Mouse (Mus musculus): ENCODE results near the gene Aspscr1. TPM values are rescaled to one million over a fixed set of nuclear protein-coding genes. Genes with fewer than 3 reads are reported as not detected.

Gene Aspscr1
- total RNA-seq, 4 experiments from 2014 or later = 53.0 to 61.0 (median 55.6) TPM

- DNase-seq (ENCODE audit: low spot score in 2 of 2) = no peak
Observed at GRCm38 (mm10) chr11:120682683-120683082, 9.9 kb downstream of the Aspscr1 start.

- DNase-seq (ENCODE audit: low spot score in 2 of 2) = no peak
Observed at GRCm38 (mm10) chr11:120683536-120683935, 10.8 kb downstream of the Aspscr1 start.

- DNase-seq (ENCODE audit: low spot score in 2 of 2) = no peak
Observed at GRCm38 (mm10) chr11:120684086-120684485, 11.3 kb downstream of the Aspscr1 start.

DNA sequence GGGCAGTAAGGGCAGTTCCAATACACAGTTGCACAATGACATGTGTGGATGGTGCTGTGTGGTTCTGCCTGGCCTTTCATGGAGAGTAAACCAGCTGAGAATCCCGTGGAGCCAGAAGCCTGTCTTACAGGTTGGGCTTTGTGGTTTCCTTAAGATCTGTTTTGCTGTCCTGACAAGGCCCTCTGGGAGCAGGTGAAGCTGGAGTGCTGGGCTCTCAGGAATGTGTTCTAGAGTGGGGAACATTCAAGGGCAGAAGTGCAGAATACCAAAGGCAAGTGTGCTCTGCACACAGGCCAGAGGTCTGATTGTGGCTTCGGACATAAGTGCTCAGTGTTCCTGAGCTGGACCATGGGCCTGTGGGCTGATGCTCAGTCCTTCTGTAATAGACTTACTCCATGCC, 11.9 kb downstream of the Aspscr1 start:
- DNase-seq (ENCODE audit: low spot score in 2 of 2) = no peak

GRCm38 (mm10) chr11:120686650-120687272, 14.0 kb downstream of the Aspscr1 start:
- DNase-seq (ENCODE audit: low spot score in 2 of 2) = no peak

DNA sequence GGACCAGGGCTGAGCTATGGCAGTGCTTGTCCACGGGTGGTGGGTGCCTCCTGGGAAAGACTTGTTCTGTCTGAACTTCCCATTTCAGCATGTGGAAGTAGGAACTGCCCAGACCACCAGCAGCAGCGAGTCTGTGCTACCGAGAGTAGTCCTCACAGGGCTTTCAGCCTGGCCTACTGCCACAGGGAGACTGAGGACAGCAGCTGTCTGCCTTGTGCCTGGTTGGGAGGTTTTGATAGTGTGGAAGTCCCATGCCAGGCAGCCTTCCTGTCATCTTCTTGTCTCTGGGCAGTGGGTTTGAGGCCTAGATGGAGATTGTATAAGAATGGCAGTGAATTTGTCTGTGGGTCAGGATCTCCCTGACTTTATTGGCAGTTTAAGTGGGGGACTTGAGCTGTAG, 16.6 kb downstream of the Aspscr1 start:
- no peak for DNase-seq (ENCODE audit: low spot score in 2 of 2)

DNA sequence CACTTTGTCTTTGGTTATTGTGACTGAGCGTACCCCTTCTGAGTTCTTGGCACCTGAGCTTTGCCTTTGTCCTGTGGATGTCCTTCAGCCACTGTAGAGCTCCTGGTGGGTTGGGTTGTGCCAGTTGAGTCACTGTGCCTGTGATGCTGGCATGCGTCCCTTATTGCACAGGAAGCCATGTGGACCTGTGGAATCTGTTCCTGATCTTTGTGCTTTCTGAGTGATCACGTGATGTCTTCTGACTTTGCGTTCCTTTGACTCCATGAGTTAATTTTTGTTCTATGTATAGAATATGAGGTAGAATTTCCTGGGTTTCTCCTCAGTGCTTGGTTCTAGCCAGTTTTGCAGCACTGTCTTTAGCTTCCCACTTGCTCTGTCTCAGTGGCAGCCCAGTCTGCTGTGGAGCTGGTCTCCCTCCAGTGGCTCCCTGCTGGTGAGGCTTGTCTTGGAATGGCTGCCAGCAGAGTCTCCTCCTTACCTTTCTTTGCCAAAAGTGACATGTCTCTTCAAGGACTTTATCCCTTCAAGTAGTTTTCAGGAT, 19.8 kb downstream of the Aspscr1 start:
- DNase-seq (ENCODE audit: low spot score in 2 of 2) = peak in 1 of 2 experiments; percentile 39

- DNase-seq (ENCODE audit: low spot score in 2 of 2) = no peak
Observed at GRCm38 (mm10) chr11:120693461-120693860, 20.7 kb downstream of the Aspscr1 start.

DNA sequence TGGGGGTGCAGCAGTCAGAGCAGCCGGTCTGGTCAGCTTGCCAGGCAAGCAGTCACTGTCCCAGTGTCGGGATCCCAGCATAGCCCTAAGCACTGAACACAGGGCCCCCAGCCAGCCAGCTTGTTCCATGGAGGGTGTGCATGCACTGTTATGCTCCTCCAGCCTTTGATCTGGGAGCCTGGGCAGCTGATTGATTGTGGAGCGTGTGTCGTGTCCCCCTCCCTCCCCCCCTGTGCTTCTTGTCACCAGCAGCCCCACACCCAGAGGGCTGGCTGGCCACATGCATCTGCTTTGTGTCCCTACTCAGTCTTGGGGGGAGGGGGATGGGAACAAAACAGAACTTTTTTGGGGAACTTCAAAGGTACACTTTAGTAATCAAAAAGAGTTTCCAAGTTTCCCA, 22.4 kb downstream of the Aspscr1 start:
- DNase-seq (ENCODE audit: low spot score in 2 of 2) = no peak

DNA sequence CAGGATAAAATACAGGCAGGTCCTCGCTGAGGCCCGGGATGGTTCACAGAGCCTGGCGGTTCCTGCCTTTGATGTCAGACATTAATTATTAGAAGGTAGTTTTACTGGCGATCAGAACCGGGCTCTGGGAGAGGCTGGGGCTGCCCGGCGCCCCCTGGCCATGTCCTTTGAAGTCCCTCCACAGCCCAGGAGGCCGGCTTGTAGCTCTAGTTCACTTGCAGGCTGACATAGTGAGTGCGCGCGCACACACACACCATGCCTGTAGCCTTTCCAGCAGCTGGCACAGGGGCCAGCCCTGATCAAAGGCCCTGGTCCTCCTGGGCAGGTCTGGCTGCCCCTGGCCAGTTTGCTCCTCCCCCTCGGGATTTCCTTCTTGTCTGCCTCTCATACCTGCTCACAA, 22.9 kb downstream of the Aspscr1 start:
- DNase-seq (ENCODE audit: low spot score in 2 of 2) = no peak

DNA sequence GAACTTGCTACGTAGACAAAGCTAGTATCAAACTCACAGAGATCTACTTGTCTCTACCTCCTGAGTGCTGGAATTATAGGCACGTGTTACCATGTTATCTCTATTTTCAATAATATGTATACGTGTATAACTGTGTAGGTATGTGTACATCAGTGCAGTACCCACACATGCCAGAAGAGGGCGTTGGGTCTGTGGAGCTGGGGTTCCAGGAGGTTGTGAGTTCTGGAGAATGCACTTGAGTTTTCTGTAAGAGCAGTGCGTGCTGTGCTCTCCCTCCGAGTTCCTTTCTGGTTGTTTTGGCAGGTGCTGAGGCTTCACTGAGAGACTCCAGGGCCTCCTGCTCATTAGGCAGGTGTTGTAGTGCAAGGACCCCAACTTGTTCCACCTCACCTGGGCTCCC, 23.8 kb downstream of the Aspscr1 start:
- no peak for DNase-seq (ENCODE audit: low spot score in 2 of 2)

DNA sequence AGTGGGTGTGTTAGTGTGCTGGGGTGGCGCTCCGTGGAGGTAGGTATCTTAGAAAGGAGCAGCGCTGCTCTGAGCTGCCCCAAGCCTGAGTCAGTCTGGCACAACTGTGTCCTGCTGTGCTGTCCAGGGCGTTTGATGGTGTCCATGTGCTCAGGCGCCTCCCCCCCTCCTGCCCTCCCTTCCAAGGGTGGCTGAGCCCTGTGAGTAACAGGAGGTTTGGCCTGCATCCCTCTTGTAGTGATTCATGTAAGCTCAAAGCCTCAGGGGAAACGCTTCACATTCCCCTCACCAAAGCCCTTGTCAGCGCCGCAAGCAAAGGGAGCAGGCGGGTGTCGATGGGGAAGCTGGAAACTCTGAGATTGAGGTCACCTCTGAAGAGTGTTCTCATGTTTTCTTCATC, 25.0 kb downstream of the Aspscr1 start:
- no peak for DNase-seq (ENCODE audit: low spot score in 2 of 2)

- DNase-seq (ENCODE audit: low spot score in 2 of 2) = no peak
Observed at GRCm38 (mm10) chr11:120703696-120704454, 31.1 kb downstream of the Aspscr1 start.

- no peak for DNase-seq (ENCODE audit: low spot score in 2 of 2)
Observed at GRCm38 (mm10) chr11:120704486-120705325, 31.9 kb downstream of the Aspscr1 start.

GRCm38 (mm10) chr11:120706120-120706519, 33.3 kb downstream of the Aspscr1 start:
- DNase-seq (ENCODE audit: low spot score in 2 of 2) = no peak

DNA sequence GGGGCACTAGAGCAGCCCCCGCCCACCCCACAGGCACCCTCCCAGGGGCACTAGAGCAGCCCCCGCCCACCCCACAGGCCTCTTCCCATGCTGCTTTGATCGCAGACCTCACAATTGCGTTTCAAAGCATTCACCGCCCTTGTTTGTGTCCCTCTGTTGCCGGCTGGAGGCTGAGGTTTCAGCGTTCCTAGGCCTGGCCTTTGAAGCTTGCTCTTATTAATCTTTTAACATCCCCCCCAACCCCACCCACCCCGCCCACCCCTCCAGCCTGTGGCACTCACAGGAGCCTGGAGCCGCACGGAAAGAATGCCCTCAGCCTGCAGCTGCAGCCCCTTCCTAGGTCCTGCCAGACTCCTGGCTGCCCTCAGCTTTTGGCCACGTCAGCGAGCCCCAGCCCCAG, 34.5 kb downstream of the Aspscr1 start:
- DNase-seq (ENCODE audit: low spot score in 2 of 2) = no peak

DNA sequence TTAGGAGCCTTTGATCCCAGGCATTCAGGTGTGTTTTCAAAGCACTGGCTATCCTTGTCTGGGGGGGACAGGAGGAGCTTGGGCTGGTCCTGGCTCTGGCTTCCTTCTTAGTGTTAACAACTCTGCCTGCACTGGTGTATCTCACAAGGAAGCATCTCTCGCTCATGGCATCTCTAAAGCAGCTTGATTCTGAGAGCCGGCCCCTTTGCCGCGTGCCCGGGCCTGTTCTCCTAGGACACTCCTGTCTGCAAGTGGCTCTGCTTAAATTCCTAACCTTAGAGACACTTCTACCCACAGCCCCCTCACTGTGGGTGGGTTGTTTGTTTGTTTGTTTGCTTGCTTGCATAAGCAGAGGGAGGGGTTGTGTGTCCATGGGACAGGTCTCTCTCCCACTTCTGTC, 35.2 kb downstream of the Aspscr1 start:
- no peak for DNase-seq (ENCODE audit: low spot score in 2 of 2)

DNA sequence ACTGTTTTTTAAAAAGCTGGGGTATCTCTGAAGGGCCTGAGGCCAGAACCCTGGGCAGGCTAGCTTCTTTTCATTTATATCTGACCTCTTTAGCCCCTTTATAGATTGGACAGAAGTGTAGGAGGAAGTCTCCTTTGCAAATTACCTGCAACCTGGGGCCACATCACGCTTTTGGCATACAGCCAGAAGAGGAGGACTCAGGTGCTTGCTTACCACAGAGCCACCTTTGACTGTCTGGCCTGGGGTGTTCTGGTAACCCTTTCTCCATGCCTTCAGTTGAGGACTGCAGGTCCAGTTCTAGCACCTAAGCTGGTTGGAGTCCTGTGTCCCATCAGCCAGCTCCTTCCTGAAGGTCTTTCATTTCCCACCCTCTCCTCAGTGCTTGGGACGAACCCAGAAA, 36.8 kb downstream of the Aspscr1 start:
- no peak for DNase-seq (ENCODE audit: low spot score in 2 of 2)

GRCm38 (mm10) chr11:120710672-120711071, 37.9 kb downstream of the Aspscr1 start:
- no peak for DNase-seq (ENCODE audit: low spot score in 2 of 2)

- no peak for DNase-seq (ENCODE audit: low spot score in 2 of 2)
Observed at GRCm38 (mm10) chr11:120711980-120712604, 39.3 kb downstream of the Aspscr1 start.

- peak in 1 of 2 experiments; percentile 61 for DNase-seq (ENCODE audit: low spot score in 2 of 2)
Observed at GRCm38 (mm10) chr11:120712771-120713568, 40.2 kb downstream of the Aspscr1 start.
